Mouse (Mus musculus) liver, embryonic 15.5 days (tissue): ENCODE measurements around the gene Ager. TPM values are rescaled to one million over a fixed set of nuclear protein-coding genes. Genes with fewer than 3 reads are reported as not detected.
A peak's percentile ranks its signal among the peaks of the same experiment; 100 is the strongest.

Experiments
- ATAC-seq: fragments of 200-750 bp; cut with Nextera tagmentation; 2 replicates; pipeline ENCODE4 v1.8.0; 2017; ENCODE audit warnings: moderate number of reproducible peaks, mild to moderate bottlenecking, moderate library complexity; ENCODE audit not compliant: insufficient read depth
- H3K27ac ChIP-seq: fragments of 300-500 bp; sonication (generic); replicated peaks from 2 replicates; pipeline ENCODE4 v1.5.1; 2015; ENCODE audit warnings: mild to moderate bottlenecking, inconsistent platforms
- H3K27me3 ChIP-seq: fragments of 300-500 bp; sonication (generic); 2 replicates; pipeline ENCODE4 v1.6.1; 2015; ENCODE audit warnings: mild to moderate bottlenecking, inconsistent platforms
- H3K36me3 ChIP-seq: fragments of 300-500 bp; sonication (generic); replicated peaks from 2 replicates; pipeline ENCODE4 v1.6.1; 2015; ENCODE audit warnings: moderate library complexity, mild to moderate bottlenecking, inconsistent platforms
- H3K4me1 ChIP-seq: fragments of 300-500 bp; sonication (generic); replicated peaks from 2 replicates; pipeline ENCODE4 v1.6.1; 2015; ENCODE audit warnings: inconsistent platforms
- H3K4me2 ChIP-seq: fragments of 300-500 bp; sonication (generic); 2 replicates; pipeline ENCODE4 v1.6.1; 2015; ENCODE audit warnings: moderate library complexity, mild to moderate bottlenecking, inconsistent platforms
- H3K4me3 ChIP-seq: fragments of 300-500 bp; sonication (generic); replicated peaks from 2 replicates; pipeline ENCODE4 v1.5.1; 2015; ENCODE audit warnings: mild to moderate bottlenecking, inconsistent platforms
- H3K9ac ChIP-seq: fragments of 300-500 bp; sonication (generic); 2 replicates; pipeline ENCODE4 v1.6.1; 2015; ENCODE audit warnings: moderate library complexity, mild to moderate bottlenecking, inconsistent platforms
- H3K9me3 ChIP-seq: fragments of 300-500 bp; sonication (generic); replicated peaks from 2 replicates; pipeline ENCODE4 v1.6.1; 2016; ENCODE audit warnings: inconsistent platforms
- WGBS: fragments of 180-500 bp; shearing (Covaris S2); methylation state at CpG from one replicate; pipeline ENCODE4 v1.1.7; 2015; ENCODE audit warnings: mixed read lengths; ENCODE audit not compliant: insufficient replicate concordance; 5-methylcytosine and 5-hydroxymethylcytosine counted together
- polyA plus RNA-seq: library from polyadenylated mRNA; unstranded; fragments of >200 nt; fragmentation: Nextera tagmentation; extraction: Ambion mirVana; gene quantifications from 2 replicates; pipeline ENCODE4 v1.2.1, GENCODE M21; 2015

Ager gene
- polyA plus RNA-seq, 1 experiment from 2014 or later, result 0.88 TPM

- no peak overlapping the region for H3K27ac ChIP-seq
- no peaks in the 10 kb centered on the region for H3K27me3 ChIP-seq
- no peaks in the 10 kb centered on the region for H3K9me3 ChIP-seq
- H3K4me1 ChIP-seq, result peaks cover 56% of the 10 kb centered on the region
- 54% methylated on average over 30 of the region's 30 CpGs for WGBS
- H3K4me3 ChIP-seq, result peak overlapping the region; percentile 92; the same call in 1 of the 2 replicates
- H3K36me3 ChIP-seq, result peaks cover 25% of the 10 kb centered on the region
- H3K9ac ChIP-seq, result no peak overlapping the region
- ATAC-seq, result no peak
- H3K4me2 ChIP-seq, result peak overlapping the region; percentile 95
These were observed 48.3 kb downstream of the Ager start for GRCm38 (mm10) chr17:34645831-34646511.

GRCm38 (mm10) chr17:34646906-34647787 lies 49.5 kb downstream of the Ager start, which contains the start of gene Atf6b:
TSS of gene Atf6b (plus strand) at chr17:34647146.
- H3K9me3 ChIP-seq, result no peaks in the 10 kb centered on the region
- H3K4me3 ChIP-seq, result peak within 1 kb of the TSS; percentile 92
- WGBS, result under 1% methylated on average over 66 of the region's 66 CpGs
- H3K4me1 ChIP-seq, result peaks cover 56% of the 10 kb centered on the region
- peak within 1 kb of the TSS; percentile 66 for H3K27ac ChIP-seq
- peak within 1 kb of the TSS; percentile 86 for H3K9ac ChIP-seq
- no peaks in the 10 kb centered on the region for H3K27me3 ChIP-seq
- H3K36me3 ChIP-seq, result peaks cover 35% of the 10 kb centered on the region
- H3K4me2 ChIP-seq, result peak within 1 kb of the TSS; percentile 95
- ATAC-seq, result peak; percentile 95

- 76% methylated on average over 16 of the region's 16 CpGs for WGBS
- Histone ChIP-seq H3K9ac (peak overlapping the region; percentile 86; the same call in 1 of the 2 replicates), H3K4me1 (peaks cover 56% of the 10 kb centered on the region), H3K27ac (no peak overlapping the region), H3K36me3 (peaks cover 45% of the 10 kb centered on the region), H3K4me2 (peak overlapping the region; percentile 95), H3K9me3 (no peaks in the 10 kb centered on the region), H3K4me3 (peak overlapping the region; percentile 92), H3K27me3 (no peaks in the 10 kb centered on the region)
- ATAC-seq, result no peak
These were observed 50.7 kb downstream of the Ager start for GRCm38 (mm10) chr17:34648141-34648890.

- 73% methylated on average over 18 of the region's 18 CpGs for WGBS
- Histone ChIP-seq H3K4me2 (no peak overlapping the region), H3K9ac (no peak overlapping the region), H3K9me3 (no peaks in the 10 kb centered on the region), H3K4me1 (peaks cover 50% of the 10 kb centered on the region), H3K27me3 (no peaks in the 10 kb centered on the region), H3K4me3 (no peak overlapping the region), H3K36me3 (peaks cover 50% of the 10 kb centered on the region), H3K27ac (no peak overlapping the region)
- ATAC-seq, result no peak
These were observed 51.6 kb downstream of the Ager start for GRCm38 (mm10) chr17:34649106-34649864.

Other genes with a start within 250 kb of the Ager start
- gene Btnl2, start 243.0 kb upstream of the Ager start, polyA plus RNA-seq, result 0.03 TPM in 1 of 2 replicates, not detected in the other
- 0.05 TPM in 1 of 2 replicates, not detected in the other for gene Btnl1, start 220.7 kb upstream of the Ager start, polyA plus RNA-seq
- gene BC051142, start 199.0 kb upstream of the Ager start, polyA plus RNA-seq, result not detected in 2 replicates
- gene Btnl4, start 120.5 kb upstream of the Ager start, polyA plus RNA-seq, result not detected in 2 replicates
- gene Btnl6, start 80.5 kb upstream of the Ager start, polyA plus RNA-seq, result not detected in 2 replicates
- 0.64 and 0.75 TPM in 2 replicates for gene Notch4, start 33.6 kb upstream of the Ager start, polyA plus RNA-seq
- 14.9 and 17.6 TPM in 2 replicates for gene Gpsm3, start 8.1 kb upstream of the Ager start, polyA plus RNA-seq
- gene Pbx2, start 6.6 kb upstream of the Ager start, polyA plus RNA-seq, result 2.4 and 2.8 TPM in 2 replicates
- gene Rnf5, start 5.8 kb downstream of the Ager start, polyA plus RNA-seq, result 88.4 and 106 TPM in 2 replicates
- 21.1 and 23.6 TPM in 2 replicates for gene Agpat1, start 6.4 kb downstream of the Ager start, polyA plus RNA-seq
- gene Egfl8, start 18.1 kb downstream of the Ager start, polyA plus RNA-seq, result 0.20 and 0.33 TPM in 2 replicates
- 10.7 and 10.8 TPM in 2 replicates for gene Ppt2, start 30.6 kb downstream of the Ager start, polyA plus RNA-seq
- gene Prrt1, start 31.7 kb downstream of the Ager start, polyA plus RNA-seq, result not detected in 2 replicates
- 4.0 and 5.0 TPM in 2 replicates for gene Fkbpl, start 46.9 kb downstream of the Ager start, polyA plus RNA-seq
- 19.9 and 21.2 TPM in 2 replicates for gene Atf6b, start 49.3 kb downstream of the Ager start, polyA plus RNA-seq
- 0.17 and 0.20 TPM in 2 replicates for gene Tnxb, start 72.7 kb downstream of the Ager start, polyA plus RNA-seq
- gene C4b, start 146.0 kb downstream of the Ager start, polyA plus RNA-seq, result 9.8 and 17.1 TPM in 2 replicates
- gene Cyp21a1, start 206.7 kb downstream of the Ager start, polyA plus RNA-seq, result 0.24 and 0.50 TPM in 2 replicates
- 12.0 and 14.1 TPM in 2 replicates for gene Stk19, start 239.1 kb downstream of the Ager start, polyA plus RNA-seq
- 29.8 and 31.2 TPM in 2 replicates for gene Dxo, start 239.2 kb downstream of the Ager start, polyA plus RNA-seq